Mouse (Mus musculus): ENCODE data around the gene Olfr805. TPM values are rescaled to one million over a fixed set of nuclear protein-coding genes. Genes with fewer than 3 reads are reported as not detected.

The Olfr805 gene
- not detected in 2 replicates for total RNA-seq (2014; rRNA removed)
- polyA plus RNA-seq (2015; fragmentation: Nextera tagmentation; extraction: Ambion mirVana): not detected in 2 replicates

- Histone ChIP-seq H3K36me3 (ENCODE audit: insufficient read depth, low read length) (no peaks in the 10 kb centered on the region), H3K4me3 (ENCODE audit: low read depth, low read length) (no peak within 1 kb of the TSS), H3K9me3 (ENCODE audit: low read length) (no peaks in the 10 kb centered on the region), H3K27ac (ENCODE audit: low read depth, low read length) (no peak within 1 kb of the TSS), H3K4me2 (ENCODE audit: low read depth, low read length, poor library complexity, severe bottlenecking) (no peak within 1 kb of the TSS), H3K9ac (replicated peaks; ENCODE audit: low read length, poor library complexity, severe bottlenecking) (no peak within 1 kb of the TSS), H3K27me3 (ENCODE audit: insufficient read depth, low read length) (no peaks in the 10 kb centered on the region), H3K4me1 (ENCODE audit: insufficient read depth, low read length) (no peaks in the 10 kb centered on the region)
- 94% methylated on average over 2 of the region's 2 CpGs for WGBS
- no peak for DNase-seq (ENCODE audit: low spot score)
- no peak for TF ChIP-seq CTCF (IDR thresholded peaks at IDR 0.05)
- no peak for ATAC-seq (ENCODE audit: low FRiP score)
Measured at GRCm38 (mm10) chr10:129729275-129729674, at the start of gene Olfr805. Gene Olfr805 (minus strand): TSS chr10:129729375.

DNA sequence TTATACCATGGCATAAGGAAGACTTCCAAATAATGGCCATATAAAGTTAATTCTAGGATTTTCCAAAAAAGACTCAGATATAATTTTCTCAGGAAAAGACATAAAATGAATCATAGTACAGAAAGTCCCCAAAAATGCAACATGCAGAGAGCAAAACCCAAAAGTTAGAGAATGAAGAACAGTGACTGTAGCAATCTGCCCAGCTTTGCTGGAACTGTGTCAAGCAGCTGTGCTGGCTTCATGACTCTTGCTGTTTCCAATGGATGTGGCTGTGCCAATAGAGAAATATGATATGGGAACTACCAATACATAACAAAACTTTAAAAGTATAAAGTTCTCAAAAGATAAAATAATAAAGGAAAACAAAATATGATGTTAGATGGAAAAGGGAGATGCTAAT is 48.9 kb upstream of the Olfr805 start:
- no peak for ATAC-seq (ENCODE audit: low FRiP score)
- H3K4me3 ChIP-seq (ENCODE audit: low read depth, low read length): no peak overlapping the region
- no peak for TF ChIP-seq CTCF (IDR thresholded peaks at IDR 0.05)
- no peak for DNase-seq (ENCODE audit: low spot score)
- H3K9ac ChIP-seq (replicated peaks; ENCODE audit: low read length, poor library complexity, severe bottlenecking): no peak overlapping the region
- no peaks in the 10 kb centered on the region for H3K36me3 ChIP-seq (ENCODE audit: insufficient read depth, low read length)
- no peaks in the 10 kb centered on the region for H3K9me3 ChIP-seq (ENCODE audit: low read length)
- H3K4me2 ChIP-seq (ENCODE audit: low read depth, low read length, poor library complexity, severe bottlenecking): no peak overlapping the region
- H3K4me1 ChIP-seq (ENCODE audit: insufficient read depth, low read length): no peaks in the 10 kb centered on the region
- no peaks in the 10 kb centered on the region for H3K27me3 ChIP-seq (ENCODE audit: insufficient read depth, low read length)
- H3K27ac ChIP-seq (ENCODE audit: low read depth, low read length): no peak overlapping the region

DNA sequence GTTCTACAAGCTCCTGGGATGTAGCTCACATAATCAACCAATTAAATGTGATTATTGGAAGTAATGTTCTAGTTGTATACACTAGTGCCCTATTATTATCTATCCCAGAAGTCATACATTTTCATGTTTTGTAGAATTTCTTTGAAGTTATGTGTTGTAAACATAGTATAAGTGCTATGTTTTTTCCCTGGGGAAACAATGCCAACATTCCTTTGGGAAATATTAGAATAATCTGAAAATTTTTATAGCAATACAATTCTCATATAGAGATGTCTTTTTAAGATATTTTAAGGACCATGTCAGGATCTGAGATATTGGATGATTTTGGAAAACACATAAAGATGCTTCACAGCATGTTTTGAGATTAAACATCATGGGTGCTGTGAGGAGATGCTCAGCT is 45.2 kb upstream of the Olfr805 start, which contains the start of gene Olfr809:
Gene Olfr809 (plus strand): TSS at position 301 of the 400 bp plus-strand sequence.
- Histone ChIP-seq H3K36me3 (ENCODE audit: insufficient read depth, low read length) (no peaks in the 10 kb centered on the region), H3K4me1 (ENCODE audit: insufficient read depth, low read length) (no peaks in the 10 kb centered on the region), H3K27me3 (ENCODE audit: insufficient read depth, low read length) (no peaks in the 10 kb centered on the region), H3K27ac (ENCODE audit: low read depth, low read length) (no peak within 1 kb of the TSS), H3K9me3 (ENCODE audit: low read length) (no peaks in the 10 kb centered on the region), H3K4me2 (ENCODE audit: low read depth, low read length, poor library complexity, severe bottlenecking) (no peak within 1 kb of the TSS), H3K9ac (replicated peaks; ENCODE audit: low read length, poor library complexity, severe bottlenecking) (no peak within 1 kb of the TSS), H3K4me3 (ENCODE audit: low read depth, low read length) (no peak within 1 kb of the TSS)
- TF ChIP-seq CTCF (IDR thresholded peaks at IDR 0.05): no peak
- no peak for ATAC-seq (ENCODE audit: low FRiP score)
- DNase-seq (ENCODE audit: low spot score): no peak

GRCm38 (mm10) chr10:129765182-129765581 is 36.0 kb upstream of the Olfr805 start, which contains the start of gene Olfr808:
Gene Olfr808 (plus strand): TSS chr10:129765482.
- no peak within 1 kb of the TSS for H3K27ac ChIP-seq (ENCODE audit: low read depth, low read length)
- no peaks in the 10 kb centered on the region for H3K4me1 ChIP-seq (ENCODE audit: insufficient read depth, low read length)
- no peak within 1 kb of the TSS for H3K4me2 ChIP-seq (ENCODE audit: low read depth, low read length, poor library complexity, severe bottlenecking)
- no peak within 1 kb of the TSS for H3K4me3 ChIP-seq (ENCODE audit: low read depth, low read length)
- no peak for TF ChIP-seq CTCF (IDR thresholded peaks at IDR 0.05)
- DNase-seq (ENCODE audit: low spot score): no peak
- H3K36me3 ChIP-seq (ENCODE audit: insufficient read depth, low read length): no peaks in the 10 kb centered on the region
- H3K9ac ChIP-seq (replicated peaks; ENCODE audit: low read length, poor library complexity, severe bottlenecking): no peak within 1 kb of the TSS
- H3K27me3 ChIP-seq (ENCODE audit: insufficient read depth, low read length): no peaks in the 10 kb centered on the region
- no peak for ATAC-seq (ENCODE audit: low FRiP score)
- no peaks in the 10 kb centered on the region for H3K9me3 ChIP-seq (ENCODE audit: low read length)
- 93% methylated on average over 1 of the region's 1 CpGs for WGBS

DNA sequence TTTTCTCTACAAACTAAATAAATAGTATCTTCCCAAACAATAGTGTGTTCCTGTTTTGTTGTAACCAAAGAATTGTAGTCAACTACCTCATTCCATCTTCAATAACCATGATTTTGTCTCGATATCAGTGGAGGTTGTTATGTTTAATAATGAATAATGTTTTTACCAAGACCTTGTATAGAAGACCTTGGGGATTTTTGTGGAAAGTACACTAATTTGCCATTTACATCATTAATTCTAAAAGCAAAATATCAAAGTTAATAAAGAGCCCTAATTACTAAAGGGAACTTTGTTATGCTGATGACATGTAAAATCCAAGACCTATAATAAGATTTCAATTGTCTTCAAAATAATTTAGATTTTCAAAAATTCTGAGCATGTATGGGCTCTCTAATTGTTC is 28.5 kb upstream of the Olfr805 start, which contains the start of gene Olfr807:
Gene Olfr807 (minus strand): TSS at position 101 of the 400 bp plus-strand sequence.
- DNase-seq (ENCODE audit: low spot score) (no peak), ATAC-seq (ENCODE audit: low FRiP score) (no peak)
- H3K27ac ChIP-seq (ENCODE audit: low read depth, low read length): no peak within 1 kb of the TSS
- H3K36me3 ChIP-seq (ENCODE audit: insufficient read depth, low read length): no peaks in the 10 kb centered on the region
- WGBS: 88% methylated on average over 1 of the region's 1 CpGs
- H3K27me3 ChIP-seq (ENCODE audit: insufficient read depth, low read length): no peaks in the 10 kb centered on the region
- no peak within 1 kb of the TSS for H3K9ac ChIP-seq (replicated peaks; ENCODE audit: low read length, poor library complexity, severe bottlenecking)
- no peak within 1 kb of the TSS for H3K4me2 ChIP-seq (ENCODE audit: low read depth, low read length, poor library complexity, severe bottlenecking)
- H3K4me1 ChIP-seq (ENCODE audit: insufficient read depth, low read length): no peaks in the 10 kb centered on the region
- TF ChIP-seq CTCF (IDR thresholded peaks at IDR 0.05): no peak
- H3K4me3 ChIP-seq (ENCODE audit: low read depth, low read length): no peak within 1 kb of the TSS
- H3K9me3 ChIP-seq (ENCODE audit: low read length): no peaks in the 10 kb centered on the region

DNA sequence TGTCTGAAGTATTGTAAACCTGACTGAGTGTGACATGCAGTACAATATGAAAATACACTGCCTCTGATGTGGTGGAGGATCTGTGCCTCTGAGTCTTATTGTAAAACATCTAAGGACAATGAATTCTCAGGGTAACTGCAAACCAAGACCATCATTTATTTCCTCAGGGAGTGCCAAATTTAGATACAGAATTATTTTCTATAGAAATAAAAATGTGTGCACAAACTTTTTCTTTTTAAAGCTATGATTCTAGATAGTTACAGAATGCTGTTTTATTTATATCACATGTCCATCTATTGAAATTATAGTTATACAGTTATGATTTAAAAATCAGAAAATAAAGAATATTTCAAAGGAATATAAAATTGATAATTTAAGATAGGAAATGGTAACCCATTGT is 12.6 kb upstream of the Olfr805 start, which contains the start of gene Olfr806:
Gene Olfr806 (minus strand): TSS at position 101 of the 400 bp plus-strand sequence.
- Histone ChIP-seq H3K4me2 (ENCODE audit: low read depth, low read length, poor library complexity, severe bottlenecking) (no peak within 1 kb of the TSS), H3K27ac (ENCODE audit: low read depth, low read length) (no peak within 1 kb of the TSS), H3K27me3 (ENCODE audit: insufficient read depth, low read length) (no peaks in the 10 kb centered on the region), H3K9ac (replicated peaks; ENCODE audit: low read length, poor library complexity, severe bottlenecking) (no peak within 1 kb of the TSS), H3K4me3 (ENCODE audit: low read depth, low read length) (no peak within 1 kb of the TSS), H3K9me3 (ENCODE audit: low read length) (no peaks in the 10 kb centered on the region), H3K36me3 (ENCODE audit: insufficient read depth, low read length) (no peaks in the 10 kb centered on the region), H3K4me1 (ENCODE audit: insufficient read depth, low read length) (no peaks in the 10 kb centered on the region)
- ATAC-seq (ENCODE audit: low FRiP score) (no peak), DNase-seq (ENCODE audit: low spot score) (no peak)
- TF ChIP-seq CTCF (IDR thresholded peaks at IDR 0.05): no peak
